Mouse (Mus musculus): Measurements from ENCODE around the gene Tmem8b. TPM values are rescaled to one million over a fixed set of nuclear protein-coding genes. Genes with fewer than 3 reads are reported as not detected.
A peak's percentile ranks its signal among the peaks of the same experiment; 100 is the strongest.

Gene Tmem8b
- 0.22 and 0.37 TPM in 2 replicates for polyA plus RNA-seq (2012; rRNA removed)
- 0.05 and 0.11 TPM in 2 replicates for polyA plus RNA-seq (2014; fragmentation: Nextera tagmentation; extraction: Ambion mirVana)

DNA sequence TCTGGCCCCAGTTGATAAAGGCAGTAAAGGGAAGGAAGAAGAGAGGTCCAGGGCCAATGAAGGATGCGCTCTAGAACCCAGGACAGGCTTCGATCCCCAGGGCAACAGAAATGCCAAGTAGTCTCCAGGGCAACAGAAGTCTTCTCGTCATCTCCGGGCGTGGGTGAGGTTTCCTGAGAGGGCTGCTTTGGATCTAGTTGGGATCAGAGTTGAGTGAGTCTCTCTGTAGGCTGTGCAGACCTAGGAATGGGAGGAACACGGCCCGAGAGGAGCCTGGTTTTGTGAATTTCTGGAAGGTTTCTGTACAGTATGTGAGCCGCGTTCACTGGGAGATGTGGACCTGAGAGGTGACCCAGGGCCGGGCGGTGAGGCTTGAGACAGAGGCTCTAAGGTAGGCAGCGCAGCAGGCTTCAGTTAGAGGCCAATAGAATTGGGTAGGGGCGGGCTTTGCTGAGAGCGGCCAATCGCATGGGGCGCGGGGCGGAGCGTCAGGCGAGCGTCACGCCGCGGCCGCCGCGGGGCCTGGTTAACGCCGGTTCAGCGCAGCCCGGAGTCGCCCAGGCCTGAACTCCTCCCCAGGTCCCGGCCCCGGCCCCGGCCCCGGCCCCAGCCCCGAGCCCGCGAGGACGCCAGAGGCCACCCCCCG lies at the start of gene Tmem8b, which contains the start of gene Fam221b:
TSS of gene Tmem8b (plus strand) at position 190 of the 646 bp plus-strand sequence.
TSS of gene Fam221b (minus strand) at position 364 of the 646 bp plus-strand sequence.
- ATAC-seq (ENCODE audit: insufficient read depth), result peak; percentile 95
- peak; percentile 72 to 75 (median 72) for DNase-seq (ENCODE audit: low read depth in 3 of 3, low spot score in 3 of 3)
- WGBS (ENCODE audit: insufficient replicate concordance), result 2% methylated on average over 38 of the region's 41 CpGs
- peaks cover 9% of the 10 kb centered on the region for H3K27me3 ChIP-seq (ENCODE audit: control insufficient read depth, insufficient read depth, low read length)
- H3K36me3 ChIP-seq (replicated peaks; ENCODE audit: control insufficient read depth, insufficient read depth, low read depth), result no peaks in the 10 kb centered on the region
- no peaks in the 10 kb centered on the region for H3K9me3 ChIP-seq (ENCODE audit: control insufficient read depth, low read length)
- H3K4me2 ChIP-seq (ENCODE audit: low read depth), result peak within 1 kb of the TSS; percentile 67
- peaks cover 5 to 9% of the 10 kb centered on the region in 2 experiments for H3K4me1 ChIP-seq (replicated peaks; ENCODE audit: control insufficient read depth in 2 of 2, insufficient read depth in 2 of 2, low read length in 1 of 2)
- TF ChIP-seq EP300 (IDR thresholded peaks at IDR 0.05; ENCODE audit: low read depth), result no peak
- TF ChIP-seq CTCF (IDR thresholded peaks at IDR 0.05; ENCODE audit: low read depth), result no peak
- peak within 1 kb of the TSS; percentile 48 for H3K9ac ChIP-seq (replicated peaks)
- H3K27ac ChIP-seq, result no peak within 1 kb of the TSS
- peak within 1 kb of the TSS; percentile 67 to 69 for H3K4me3 ChIP-seq (ENCODE audit: insufficient read depth in 1 of 2, low read depth in 2 of 2, low read length in 2 of 2)

- H3K4me2 ChIP-seq (ENCODE audit: low read depth), result no peak overlapping the region
- DNase-seq (ENCODE audit: low read depth in 3 of 3, low spot score in 3 of 3) (no peak), ATAC-seq (ENCODE audit: insufficient read depth) (no peak)
- 65% methylated on average over 4 of the region's 4 CpGs for WGBS (ENCODE audit: insufficient replicate concordance)
- H3K27ac ChIP-seq, result no peak overlapping the region
- no peak overlapping the region for H3K9ac ChIP-seq (replicated peaks)
- no peaks in the 10 kb centered on the region for H3K36me3 ChIP-seq (replicated peaks; ENCODE audit: control insufficient read depth, insufficient read depth, low read depth)
- TF ChIP-seq EP300 (IDR thresholded peaks at IDR 0.05; ENCODE audit: low read depth) (no peak), CTCF (IDR thresholded peaks at IDR 0.05; ENCODE audit: low read depth) (no peak)
- no peaks in the 10 kb centered on the region for H3K4me1 ChIP-seq (replicated peaks; ENCODE audit: control insufficient read depth in 2 of 2, insufficient read depth in 2 of 2, low read length in 1 of 2)
- no peaks in the 10 kb centered on the region for H3K27me3 ChIP-seq (ENCODE audit: control insufficient read depth, insufficient read depth, low read length)
- no peak overlapping the region for H3K4me3 ChIP-seq (ENCODE audit: insufficient read depth in 1 of 2, low read depth in 2 of 2, low read length in 2 of 2)
- peaks cover 5% of the 10 kb centered on the region for H3K9me3 ChIP-seq (ENCODE audit: control insufficient read depth, low read length)
Measured at GRCm38 (mm10) chr4:43620146-43620778, 48.5 kb upstream of the Tmem8b start.

DNA sequence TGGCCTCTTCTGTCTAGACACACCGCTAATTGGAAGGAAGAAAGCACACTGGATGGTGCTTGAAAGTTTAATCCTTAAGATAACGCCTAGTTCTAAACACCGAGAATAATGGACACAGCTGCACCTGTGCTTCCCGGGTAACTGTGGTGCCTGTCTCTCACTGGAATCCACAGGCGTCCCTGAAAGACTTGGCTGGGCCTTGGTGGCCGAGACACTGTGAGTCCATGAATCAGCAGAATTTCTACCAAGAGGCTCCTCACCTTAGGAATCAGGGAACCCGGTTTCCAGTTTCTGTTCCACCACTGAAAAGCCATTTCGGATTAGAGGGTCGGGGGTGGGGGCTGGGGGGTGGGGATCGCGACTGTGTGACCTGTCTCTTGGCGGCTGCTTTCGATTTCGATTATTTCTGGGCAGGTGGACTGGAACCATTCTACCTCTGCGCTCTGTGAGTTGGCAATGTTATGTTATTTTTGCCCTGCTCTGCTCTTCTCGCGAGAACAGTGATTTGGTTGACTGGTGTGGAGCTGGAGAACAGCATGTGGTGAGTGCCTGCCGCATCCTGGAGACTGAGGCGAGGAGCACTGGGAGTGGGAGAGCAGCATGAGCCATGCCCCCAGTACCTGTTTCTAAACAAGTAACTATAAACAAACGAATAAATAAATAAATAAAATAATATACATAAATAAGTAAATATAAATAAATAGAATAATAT lies 39.5 kb upstream of the Tmem8b start:
- Histone ChIP-seq H3K36me3 (replicated peaks; ENCODE audit: control insufficient read depth, insufficient read depth, low read depth) (no peaks in the 10 kb centered on the region), H3K9ac (replicated peaks) (no peak overlapping the region; the same call in 1 of the 2 replicates), H3K9me3 (ENCODE audit: control insufficient read depth, low read length) (peaks cover 8% of the 10 kb centered on the region), H3K27ac (no peak overlapping the region), H3K4me3 (ENCODE audit: insufficient read depth in 1 of 2, low read depth in 2 of 2, low read length in 2 of 2) (no peak overlapping the region), H3K27me3 (ENCODE audit: control insufficient read depth, insufficient read depth, low read length) (peaks cover 26% of the 10 kb centered on the region), H3K4me1 (replicated peaks; ENCODE audit: control insufficient read depth in 2 of 2, insufficient read depth in 2 of 2, low read length in 1 of 2) (peaks cover 0 to 9% of the 10 kb centered on the region in 2 experiments; a peak in 2 of 4 replicates), H3K4me2 (ENCODE audit: low read depth) (peak overlapping the region; percentile 40)
- DNase-seq (ENCODE audit: low read depth in 3 of 3, low spot score in 3 of 3), result peak in 2 of 3 experiments; percentile 34 to 49
- peak; percentile 60; the same call in 1 of the 2 replicates for ATAC-seq (ENCODE audit: insufficient read depth)
- 0 out of 2 replicates have a peak, but pooled peaks have one; percentile 8 for TF ChIP-seq CTCF (IDR thresholded peaks at IDR 0.05; ENCODE audit: low read depth)
- no peak for TF ChIP-seq EP300 (IDR thresholded peaks at IDR 0.05; ENCODE audit: low read depth)
- WGBS (ENCODE audit: insufficient replicate concordance), result 38% methylated on average over 20 of the region's 20 CpGs

DNA sequence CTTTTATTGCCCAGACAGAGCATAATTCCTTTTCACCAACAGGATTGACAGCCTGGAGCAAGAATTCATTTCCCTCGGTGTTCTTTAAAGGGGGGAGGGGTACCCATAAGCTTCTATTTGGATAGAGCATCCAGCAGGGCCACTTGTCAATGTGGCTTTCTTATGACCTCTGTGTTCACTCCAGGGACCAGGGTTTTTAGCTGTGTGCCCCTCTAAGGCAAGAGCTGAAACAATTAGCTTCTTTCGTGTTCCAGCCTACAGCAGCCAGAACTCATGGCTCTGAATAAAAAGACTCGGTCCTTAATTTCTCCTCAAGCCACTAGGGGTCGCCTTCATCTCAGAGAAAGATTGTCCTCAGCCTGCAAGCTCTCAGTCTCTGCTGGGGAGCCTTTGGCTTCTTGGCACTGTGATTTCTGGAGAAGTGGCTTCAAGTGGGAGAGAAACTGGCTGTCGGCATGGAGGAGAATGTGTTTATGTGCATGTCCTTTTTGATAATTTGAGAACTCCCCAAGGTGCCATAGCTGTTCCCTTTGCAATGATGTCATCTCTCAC lies 38.7 kb upstream of the Tmem8b start:
- H3K36me3 ChIP-seq (replicated peaks; ENCODE audit: control insufficient read depth, insufficient read depth, low read depth), result no peaks in the 10 kb centered on the region
- H3K4me2 ChIP-seq (ENCODE audit: low read depth), result peak overlapping the region; percentile 16
- H3K4me3 ChIP-seq (ENCODE audit: insufficient read depth in 1 of 2, low read depth in 2 of 2, low read length in 2 of 2), result no peak overlapping the region
- no peak overlapping the region for H3K9ac ChIP-seq (replicated peaks)
- TF ChIP-seq CTCF (IDR thresholded peaks at IDR 0.05; ENCODE audit: low read depth) (peak; percentile 87), EP300 (IDR thresholded peaks at IDR 0.05; ENCODE audit: low read depth) (no peak)
- WGBS (ENCODE audit: insufficient replicate concordance), result 10% methylated on average over 5 of the region's 5 CpGs
- peaks cover 5% of the 10 kb centered on the region for H3K9me3 ChIP-seq (ENCODE audit: control insufficient read depth, low read length)
- H3K4me1 ChIP-seq (replicated peaks; ENCODE audit: control insufficient read depth in 2 of 2, insufficient read depth in 2 of 2, low read length in 1 of 2), result peaks cover 0 to 9% of the 10 kb centered on the region in 2 experiments; a peak in 2 of 4 replicates
- DNase-seq (ENCODE audit: low read depth in 3 of 3, low spot score in 3 of 3) (peak; percentile 62 to 68 (median 65)), ATAC-seq (ENCODE audit: insufficient read depth) (peak; percentile 52)
- H3K27me3 ChIP-seq (ENCODE audit: control insufficient read depth, insufficient read depth, low read length), result peaks cover 26% of the 10 kb centered on the region
- H3K27ac ChIP-seq, result no peak overlapping the region

Data from liver, embryonic 14.5 days (tissue).